Mouse (Mus musculus): ENCODE results near the gene Adprhl2.

The Adprhl2 gene

GRCm38 (mm10) chr4:126321111-126321853 lies at the start of gene Adprhl2:
Gene Adprhl2, minus strand, starts transcription at chr4:126321703.
- peak; percentile 98 for DNase-seq

GRCm38 (mm10) chr4:126360069-126360468 lies 38.6 kb upstream of the Adprhl2 start:
- no peak for DNase-seq

DNA sequence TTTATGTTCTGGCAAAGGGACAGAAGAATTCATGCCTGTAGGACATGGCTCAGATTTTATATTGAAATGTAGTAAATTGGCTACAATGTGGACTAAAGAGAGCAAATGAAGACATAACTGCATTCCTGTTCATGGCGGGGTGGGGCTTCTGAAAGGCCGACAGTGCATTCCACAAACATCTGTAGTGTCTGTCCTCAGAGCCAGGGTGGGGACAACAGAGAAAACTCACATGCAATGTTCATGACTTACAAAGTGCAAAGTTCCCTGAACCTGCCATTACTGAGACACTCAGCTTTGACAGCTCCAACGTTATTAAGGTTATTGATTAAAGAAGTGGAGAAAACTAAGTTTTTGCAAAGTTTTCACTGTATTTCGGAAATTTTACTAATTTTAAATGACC lies 21.9 kb upstream of the Adprhl2 start:
- no peak for DNase-seq

DNA sequence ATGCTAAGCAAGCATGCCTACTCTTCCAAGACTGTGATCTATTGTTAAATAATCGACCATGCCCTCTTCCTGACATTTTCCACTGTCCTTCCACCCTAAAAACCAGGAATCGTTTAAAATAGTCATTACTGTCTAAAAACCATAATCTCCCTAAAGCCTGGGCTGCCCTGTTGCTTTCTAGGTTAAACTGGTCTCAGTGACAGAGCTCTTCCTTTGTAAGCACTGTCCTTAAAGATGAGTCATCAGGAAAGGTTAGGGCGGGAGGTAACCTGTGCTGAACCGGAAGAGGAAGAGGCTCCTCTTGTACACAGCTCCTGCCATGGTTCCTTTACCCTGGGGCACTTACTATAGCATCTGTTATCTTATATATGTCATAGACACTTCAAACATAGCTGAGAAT lies 18.0 kb upstream of the Adprhl2 start:
- no peak for DNase-seq

DNA sequence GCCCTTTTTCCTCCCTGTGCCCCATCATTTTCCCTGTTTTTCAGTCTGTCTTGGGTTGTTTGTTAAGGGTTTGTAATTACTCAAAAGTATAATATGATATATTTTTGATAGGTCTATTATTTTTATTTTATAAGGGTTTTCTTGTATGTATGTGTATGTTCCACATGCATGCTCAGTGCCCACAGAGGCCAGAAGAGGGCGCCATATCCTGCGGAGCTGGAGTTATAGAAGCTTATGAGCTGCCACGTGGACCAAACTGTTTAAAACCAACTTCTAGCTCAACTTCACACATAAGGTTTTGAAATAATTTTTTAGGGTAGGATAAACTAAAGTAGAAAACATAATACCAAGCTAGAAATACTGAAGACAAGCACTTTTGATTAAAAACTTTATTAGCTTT lies 10.9 kb upstream of the Adprhl2 start:
- no peak for DNase-seq

GRCm38 (mm10) chr4:126331751-126332150 lies 10.2 kb upstream of the Adprhl2 start:
- no peak for DNase-seq

- DNase-seq = no peak
Observed at GRCm38 (mm10) chr4:126330295-126330694, 8.8 kb upstream of the Adprhl2 start.

DNA sequence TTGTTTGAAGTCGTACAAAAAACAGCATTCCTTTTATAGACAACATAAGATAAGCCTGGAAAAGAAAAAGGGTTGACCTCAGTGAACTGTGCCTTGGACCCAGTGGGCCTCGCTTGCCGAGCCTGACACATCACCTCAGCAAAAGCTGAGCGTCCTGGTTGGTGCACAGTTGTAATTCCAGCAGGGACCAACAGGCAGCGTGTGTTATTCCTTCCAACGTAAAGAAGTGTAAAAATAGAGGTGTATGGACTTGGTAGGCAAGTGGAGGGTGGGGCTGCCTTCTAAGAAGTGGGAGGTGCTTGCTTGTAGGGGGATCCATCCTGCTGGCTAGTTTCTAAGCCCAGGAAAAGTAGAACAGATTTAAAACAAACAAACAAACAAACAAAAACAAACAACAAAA lies 4.5 kb upstream of the Adprhl2 start:
- no peak for DNase-seq

DNA sequence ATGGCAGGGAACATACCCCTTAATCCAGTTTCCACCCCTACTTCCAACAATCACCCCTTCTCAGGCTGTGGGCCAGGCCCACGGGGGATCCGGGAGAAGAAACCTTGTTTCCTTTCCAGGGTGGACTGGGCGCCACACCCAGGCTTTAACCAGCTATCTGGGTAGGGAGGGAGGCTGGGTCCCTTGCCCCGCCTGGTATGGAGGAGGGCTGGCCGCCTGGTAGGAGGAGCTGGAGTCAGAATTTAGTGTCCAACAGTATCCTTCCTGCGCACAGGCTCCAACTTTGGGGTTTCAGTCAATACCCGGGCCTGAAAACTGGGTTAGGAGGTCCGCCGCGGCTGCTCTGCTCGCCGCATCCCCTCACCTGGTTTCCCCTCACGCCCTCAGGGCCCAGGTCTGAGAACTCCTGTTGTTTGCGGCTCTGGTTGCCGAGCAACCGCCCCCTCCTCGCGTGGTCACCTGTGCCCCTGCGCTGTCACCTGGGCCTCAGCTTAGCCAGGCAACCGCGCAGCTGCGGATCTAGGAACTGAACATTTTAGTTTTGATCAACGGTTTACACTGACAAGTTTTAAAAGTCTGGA lies 3.9 kb upstream of the Adprhl2 start, which contains the start of gene Tekt2:
TSS of gene Tekt2 (minus strand) at position 408 of the 581 bp plus-strand sequence.
- DNase-seq = peak; percentile 19

DNA sequence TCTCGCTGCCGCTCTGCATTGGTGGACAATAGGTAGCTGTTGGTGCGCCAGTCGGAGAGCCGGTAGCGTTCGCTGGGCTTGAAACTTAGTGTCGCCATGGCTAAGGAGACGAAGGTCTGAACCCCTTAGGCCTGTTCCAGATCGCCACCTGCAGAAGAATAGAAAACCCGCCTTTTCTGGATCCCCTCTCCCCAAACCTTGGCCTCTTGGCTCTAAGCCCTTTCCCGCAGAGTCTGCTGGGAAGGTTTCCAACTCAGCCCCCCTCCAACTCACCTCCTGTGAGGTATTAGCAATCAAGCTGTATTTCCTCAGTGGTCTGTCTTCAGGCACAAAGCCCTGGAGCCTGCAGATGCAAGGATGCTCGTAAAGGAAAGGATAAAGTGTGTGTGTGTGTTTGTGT lies 3.4 kb upstream of the Adprhl2 start:
- peak; percentile 13 for DNase-seq

DNA sequence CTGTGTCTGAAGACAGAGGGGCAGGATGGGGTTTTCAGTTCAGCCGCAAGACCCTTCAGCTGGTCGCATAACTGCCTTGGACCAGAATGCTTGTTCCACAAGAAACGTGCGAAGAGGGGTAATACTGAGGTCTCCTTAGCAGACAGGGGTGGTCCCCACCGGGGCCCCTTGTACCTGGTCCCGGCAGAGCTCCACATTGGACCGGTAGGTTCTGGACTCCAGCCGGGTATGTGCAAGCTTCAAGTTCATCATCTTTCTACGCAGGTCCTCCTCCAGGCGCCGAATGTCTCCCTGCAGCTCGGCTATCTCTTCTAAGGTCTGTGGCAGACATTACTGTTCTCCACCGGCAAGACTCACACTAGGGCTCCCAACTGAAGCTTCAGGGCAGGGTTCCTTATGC lies 1.1 kb upstream of the Adprhl2 start:
- DNase-seq = peak; percentile 48

DNA sequence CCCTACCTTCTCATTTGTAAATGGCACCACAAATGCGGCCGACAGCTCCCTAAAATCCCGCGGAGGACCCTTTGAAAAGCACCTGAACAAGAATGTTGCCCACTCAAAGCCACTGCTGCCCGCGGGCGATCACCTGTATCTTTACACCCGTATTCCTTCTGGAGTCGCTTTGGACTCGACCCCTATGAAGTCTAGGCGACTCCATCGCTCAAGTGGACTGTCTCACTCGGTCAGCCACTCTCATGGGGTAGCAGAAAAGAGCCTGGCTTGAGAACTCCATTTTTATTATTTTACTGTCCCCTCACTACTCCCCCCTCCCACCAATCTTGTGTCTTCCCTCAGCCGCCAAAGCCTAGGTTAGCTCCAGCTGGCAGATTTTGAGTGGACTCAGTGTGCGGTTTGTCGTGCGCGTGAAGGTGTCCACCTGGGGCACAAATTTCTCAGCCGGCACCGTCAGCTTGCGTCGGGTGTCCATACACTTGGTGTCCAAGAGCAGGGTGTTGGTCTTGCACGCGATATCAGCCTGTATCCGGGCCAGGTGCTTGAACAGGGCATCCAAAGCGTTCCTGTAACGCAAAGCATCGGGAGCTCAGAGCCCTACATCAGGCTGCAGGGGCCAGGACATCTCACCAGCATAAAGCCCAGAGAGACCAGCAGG lies 480 bp upstream of the Adprhl2 start:
- DNase-seq = no peak

- DNase-seq = peak; percentile 16
Observed at GRCm38 (mm10) chr4:126319806-126320205, 1.7 kb downstream of the Adprhl2 start.

GRCm38 (mm10) chr4:126316443-126317040 lies 5.0 kb downstream of the Adprhl2 start:
- peak; percentile 41 for DNase-seq

DNA sequence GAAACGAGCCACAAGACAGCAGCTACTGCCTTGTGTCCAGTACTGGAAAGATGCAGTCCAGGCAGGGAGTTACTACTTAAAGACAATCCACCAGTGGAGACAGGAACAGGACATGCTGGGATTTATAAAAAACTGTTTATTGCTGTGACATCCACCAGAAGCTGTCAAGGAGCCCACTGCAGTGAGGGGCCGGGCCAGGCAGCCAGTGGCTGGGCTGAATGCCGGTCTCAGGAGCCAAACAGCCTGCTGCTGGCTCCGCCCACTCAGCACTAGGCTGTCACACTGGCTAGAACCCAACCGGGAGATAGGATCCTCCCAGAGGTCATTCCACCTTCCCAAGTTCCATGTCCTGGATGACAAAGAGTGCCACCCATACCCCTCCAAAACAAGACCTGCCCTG lies 5.6 kb downstream of the Adprhl2 start:
- peak; percentile 26 for DNase-seq

- no peak for DNase-seq
Observed at GRCm38 (mm10) chr4:126314393-126314792, 7.1 kb downstream of the Adprhl2 start.

DNA sequence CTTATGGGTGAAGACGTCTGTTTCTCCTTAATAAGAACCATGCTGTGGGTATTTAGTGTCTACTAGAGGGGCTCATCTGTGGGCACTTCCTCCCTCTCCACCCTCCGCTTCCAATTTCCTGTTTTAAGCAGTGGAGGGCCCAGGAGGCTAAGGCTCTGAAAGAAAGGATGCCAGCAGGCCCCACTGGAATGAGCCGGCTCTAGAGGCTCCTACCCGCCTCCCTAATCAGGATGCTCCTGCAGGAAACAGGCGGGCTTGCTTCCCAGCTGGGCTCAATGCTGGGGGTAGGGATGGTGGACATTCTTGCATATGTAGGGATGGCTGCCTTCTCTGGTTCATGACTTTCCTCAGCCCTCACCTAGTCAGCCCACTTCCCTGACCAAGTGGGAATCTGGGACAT lies 8.3 kb downstream of the Adprhl2 start:
- no peak for DNase-seq

GRCm38 (mm10) chr4:126311566-126312200 lies 9.8 kb downstream of the Adprhl2 start:
- peak; percentile 39 for DNase-seq

DNA sequence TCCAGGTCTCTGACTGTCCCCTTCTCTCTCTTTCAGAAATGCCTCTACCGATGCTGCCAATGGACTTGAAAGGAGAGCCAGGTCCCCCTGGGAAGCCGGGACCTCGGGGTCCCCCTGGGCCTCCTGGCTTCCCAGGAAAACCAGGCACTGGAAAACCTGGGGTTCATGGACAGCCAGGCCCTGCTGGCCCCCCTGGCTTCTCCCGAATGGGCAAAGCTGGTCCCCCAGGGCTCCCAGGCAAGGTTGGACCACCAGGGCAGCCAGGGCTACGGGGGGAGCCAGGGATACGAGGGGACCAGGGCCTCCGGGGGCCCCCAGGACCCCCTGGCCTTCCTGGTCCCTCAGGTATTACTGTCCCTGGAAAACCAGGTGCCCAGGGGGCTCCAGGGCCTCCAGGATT lies 11.2 kb downstream of the Adprhl2 start:
- DNase-seq = peak; percentile 36

GRCm38 (mm10) chr4:126309922-126310309 lies 11.6 kb downstream of the Adprhl2 start:
- peak; percentile 97 for DNase-seq

DNA sequence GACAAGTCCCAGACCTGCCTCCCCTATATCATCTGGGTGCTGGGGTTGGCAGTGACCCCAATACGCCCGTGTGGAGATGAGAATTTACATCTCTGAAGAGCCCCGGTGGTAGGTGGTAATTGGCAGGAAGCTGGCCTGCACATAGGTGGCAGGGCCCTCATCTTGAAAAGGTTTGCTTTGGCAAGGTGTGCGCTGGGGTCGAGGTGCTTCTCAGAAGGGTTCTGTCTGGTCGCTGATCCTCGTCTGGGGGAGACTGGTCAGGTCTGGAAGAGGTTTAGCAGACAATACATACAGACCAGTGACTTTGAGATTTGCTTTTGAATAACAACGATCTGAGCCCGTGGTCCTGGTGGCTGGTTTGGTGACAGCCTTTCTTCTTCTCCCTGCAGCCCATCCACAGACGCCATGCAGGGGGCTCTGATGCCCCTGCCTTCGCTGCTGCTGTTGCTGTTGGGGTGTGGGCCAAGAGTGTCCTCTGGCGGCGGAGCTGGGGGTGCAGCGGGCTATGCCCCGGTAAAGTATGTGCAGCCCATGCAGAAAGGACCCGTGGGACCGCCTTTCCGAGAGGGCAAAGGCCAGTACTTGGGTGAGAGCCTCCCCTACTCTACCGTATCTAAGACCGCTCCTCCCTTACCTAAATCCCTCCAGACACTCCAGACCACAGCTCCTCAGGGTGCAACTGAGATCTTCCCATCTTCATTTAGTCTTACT lies 12.1 kb downstream of the Adprhl2 start:
- peak; percentile 34 for DNase-seq

DNA sequence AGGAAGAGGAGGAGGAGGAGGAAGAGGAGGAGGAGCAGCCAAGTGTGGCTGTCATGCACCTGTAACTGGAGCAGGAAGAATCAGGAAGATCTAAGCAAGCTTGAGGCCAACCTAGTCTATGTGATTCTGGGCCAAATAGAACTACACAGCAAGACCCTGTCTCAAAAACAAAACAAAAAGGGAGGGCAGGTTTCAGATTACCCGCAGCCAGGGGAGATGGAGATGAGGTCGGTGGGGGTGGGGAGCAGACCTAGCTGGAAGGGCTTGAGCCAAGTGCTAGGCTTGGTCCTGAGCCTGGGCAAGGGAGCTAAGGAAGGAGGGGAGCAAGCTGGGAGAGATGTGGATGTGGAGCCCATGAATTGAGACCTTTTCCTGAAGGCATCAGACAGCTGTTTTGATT lies 14.7 kb downstream of the Adprhl2 start:
- no peak for DNase-seq

DNA sequence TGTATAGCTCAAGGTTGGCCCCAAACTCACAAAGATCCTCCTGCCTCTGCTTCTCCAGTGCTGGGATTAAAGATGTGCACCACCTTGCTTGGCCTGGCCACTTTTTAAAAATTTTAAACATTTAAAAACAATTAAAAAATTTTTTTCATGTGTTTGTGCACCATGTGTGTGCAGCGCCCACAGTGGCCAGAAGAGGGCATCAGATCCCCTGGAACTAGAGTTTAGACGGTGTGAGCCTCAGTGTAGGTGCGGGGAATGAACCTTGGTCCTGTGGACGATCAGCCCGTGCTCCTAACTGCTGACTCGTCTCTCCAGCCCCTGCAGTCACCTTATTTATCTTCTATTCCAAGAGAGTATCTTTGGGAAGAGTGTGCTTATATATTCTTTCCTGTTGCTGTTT lies 15.4 kb downstream of the Adprhl2 start:
- no peak for DNase-seq
